Mouse (Mus musculus) cerebellum, adult 2 months (tissue): ENCODE data around the gene Tfeb.

ENCODE experiments used
- CTCF ChIP-seq: fragments of 200-500 bp; IDR thresholded peaks from 2 replicates; pipeline ENCODE4 v1.5.1; 2011; ENCODE audit warnings: low read depth, mild to moderate bottlenecking, control low read depth, low read length, moderate library complexity, borderline replicate concordance; ENCODE audit not compliant: insufficient read depth
- POLR2A ChIP-seq: fragments of 200-500 bp; IDR thresholded peaks from 2 replicates; pipeline ENCODE4 v1.6.1; 2011; ENCODE audit warnings: low read length, control low read depth, borderline replicate concordance; ENCODE audit not compliant: insufficient read depth

- no peak for TF ChIP-seq POLR2A
- TF ChIP-seq CTCF, result no peak
Measured at GRCm38 (mm10) chr17:47784411-47784810, 47.6 kb downstream of the Tfeb start.
